Mouse (Mus musculus) CH12.LX (cell line): ENCODE measurements around the gene Arhgef10l. TPM values are rescaled to one million over a fixed set of nuclear protein-coding genes. Genes with fewer than 3 reads are reported as not detected.

ENCODE experiments used
- DNase-seq: peaks from one replicate; pipeline ENCODE4 v3.0.0-alpha.2; 2013; ENCODE audit errors: extremely low read depth
- H3K27ac ChIP-seq: 2 replicates; pipeline ENCODE4 v1.5.1; 2012; ENCODE audit warnings: low read depth, mild to moderate bottlenecking, control low read depth, moderate library complexity; ENCODE audit not compliant: insufficient read depth
- H3K27me3 ChIP-seq: replicated peaks from 2 replicates; pipeline ENCODE3; 2012; ENCODE audit warnings: inconsistent platforms
- H3K36me3 ChIP-seq, 2 experiments: replicated peaks in 1 of 2; 2 replicates each; pipeline versions ENCODE3 to v1.6.1; 2012; ENCODE audit warnings: inconsistent platforms in 1 of 2, low read length in 1 of 2, mild to moderate bottlenecking in 1 of 2, mixed read lengths in 1 of 2, moderate library complexity in 1 of 2; ENCODE audit not compliant: control insufficient read depth in 1 of 2, insufficient read depth in 1 of 2
- H3K4me1 ChIP-seq, 2 experiments: 2 replicates each; pipeline ENCODE4 v1.6.1; 2012; ENCODE audit warnings: inconsistent platforms in 1 of 2, moderate library complexity in 1 of 2; ENCODE audit not compliant: insufficient read depth in 2 of 2, control insufficient read depth in 1 of 2
- H3K4me2 ChIP-seq: 2 replicates; pipeline ENCODE4 v1.6.1; 2012; ENCODE audit warnings: low read depth, mild to moderate bottlenecking, control low read depth; ENCODE audit not compliant: poor library complexity, insufficient read depth, severe bottlenecking
- H3K4me3 ChIP-seq, 3 experiments: fragments of 150-350 bp in 1 of 3; sonication (generic) in 1 of 3; replicated peaks in 1 of 3; 2 replicates each; pipeline versions ENCODE3 to v1.5.1; 2011 to 2012; ENCODE audit warnings: low read depth in 2 of 3, low read length in 2 of 3, mild to moderate bottlenecking in 2 of 3, moderate library complexity in 2 of 3, control low read depth in 1 of 3, improper control_type of control experiment in 1 of 3, inconsistent platforms in 1 of 3, mixed read lengths in 1 of 3; ENCODE audit not compliant: poor library complexity in 1 of 3
- H3K79me2 ChIP-seq: replicated peaks from 2 replicates; pipeline ENCODE4 v1.6.1; 2012; ENCODE audit warnings: mild to moderate bottlenecking, moderate library complexity; ENCODE audit not compliant: control insufficient read depth, poor library complexity, insufficient read depth, severe bottlenecking; ENCODE audit errors: extremely low read depth
- H3K9ac ChIP-seq: 2 replicates; pipeline ENCODE4 v1.6.1; 2012; ENCODE audit warnings: low read depth, mild to moderate bottlenecking, control low read depth, moderate library complexity; ENCODE audit not compliant: insufficient read depth
- H3K9me3 ChIP-seq: replicated peaks from 2 replicates; pipeline ENCODE3; 2012; ENCODE audit warnings: low read length, inconsistent platforms, mixed read lengths
- BHLHE40 ChIP-seq: IDR thresholded peaks from 2 replicates; pipeline ENCODE4 v1.6.1; 2011; ENCODE audit warnings: mild to moderate bottlenecking, low read depth, low read length, improper control_type of control experiment
- CHD1 ChIP-seq: IDR thresholded peaks from 2 replicates; pipeline ENCODE4 v1.6.1; 2012; ENCODE audit warnings: low read depth, low read length, improper control_type of control experiment, inconsistent platforms
- CTCF ChIP-seq, 2 experiments: IDR thresholded peaks in 1 of 2; conservative IDR thresholded peaks in 1 of 2; 2 replicates each; pipeline ENCODE4 v1.5.1; 2011 to 2012; ENCODE audit warnings: low read depth in 2 of 2, low read length in 2 of 2, improper control_type of control experiment in 1 of 2, inconsistent platforms in 1 of 2, mild to moderate bottlenecking in 1 of 2, moderate library complexity in 1 of 2
- E2F4 ChIP-seq: IDR thresholded peaks from 2 replicates; pipeline ENCODE4 v1.6.1; 2011; ENCODE audit warnings: low read depth, low read length, improper control_type of control experiment; ENCODE audit not compliant: insufficient replicate concordance
- ETS1 ChIP-seq: conservative IDR thresholded peaks from 2 replicates; pipeline ENCODE4 v1.6.1; 2012; ENCODE audit warnings: low read depth, mild to moderate bottlenecking, inconsistent platforms, low read length, improper control_type of control experiment, moderate library complexity
- MAZ ChIP-seq: IDR thresholded peaks from 2 replicates; pipeline ENCODE4 v1.6.1; 2012; ENCODE audit warnings: low read depth, mild to moderate bottlenecking, inconsistent platforms, low read length, improper control_type of control experiment, moderate library complexity
- MXI1 ChIP-seq: IDR thresholded peaks from 2 replicates; pipeline ENCODE4 v1.6.1; 2011; ENCODE audit warnings: mild to moderate bottlenecking, low read depth, low read length, improper control_type of control experiment
- MYC ChIP-seq: IDR thresholded peaks from 2 replicates; pipeline ENCODE4 v1.6.1; 2011; ENCODE audit warnings: low read depth, mild to moderate bottlenecking, improper control_type of control experiment, low read length
- PAX5 ChIP-seq: IDR thresholded peaks from 2 replicates; pipeline ENCODE4 v1.6.1; 2012; ENCODE audit warnings: low read length, inconsistent platforms, mixed read lengths
- POLR2A ChIP-seq: IDR thresholded peaks from 2 replicates; pipeline ENCODE4 v1.6.1; 2011; ENCODE audit warnings: low read depth, mild to moderate bottlenecking, improper control_type of control experiment, low read length
- SIN3A ChIP-seq: IDR thresholded peaks from 2 replicates; pipeline ENCODE4 v1.6.1; 2012; ENCODE audit warnings: low read length, improper control_type of control experiment, inconsistent platforms
- SMC3 ChIP-seq: IDR thresholded peaks from 2 replicates; pipeline ENCODE4 v1.6.1; 2011; ENCODE audit warnings: low read depth, low read length, improper control_type of control experiment
- TCF12 ChIP-seq: IDR thresholded peaks from 2 replicates; pipeline ENCODE4 v1.6.1; 2014; ENCODE audit warnings: low read depth, mild to moderate bottlenecking, inconsistent platforms, low read length, improper control_type of control experiment
- USF2 ChIP-seq: conservative IDR thresholded peaks from 2 replicates; pipeline ENCODE4 v1.6.1; 2011; ENCODE audit warnings: low read depth, low read length, improper control_type of control experiment
- ZC3H11A ChIP-seq: IDR thresholded peaks from 2 replicates; pipeline ENCODE4 v1.6.1; 2012; ENCODE audit warnings: low read depth, mild to moderate bottlenecking, inconsistent platforms, low read length, improper control_type of control experiment
- ZNF384 ChIP-seq: IDR thresholded peaks from 2 replicates; pipeline ENCODE4 v1.6.1; 2012; ENCODE audit warnings: low read depth, low read length, improper control_type of control experiment, inconsistent platforms
- dilution Hi-C: fragments of 300-500 bp; cut with MboI; formaldehyde crosslinking; loops from 2 replicates; pipeline ENCODE4 v1.14.3; 2020; ENCODE audit warnings: low sequenced_read_pairs; ENCODE audit not compliant: extremely low pct_unique_long_range_greater_than_20kb, extremely low pct_ligation_motif_present
- in situ Hi-C: fragments of 300-500 bp; cut with MboI; formaldehyde crosslinking; loops from 3 replicates; pipeline ENCODE4 v1.14.3; 2019; ENCODE audit warnings: low sequenced_read_pairs, low pct_ligation_motif_present, low pct_unique_long_range_greater_than_20kb, mixed read lengths
- polyA plus RNA-seq: library from polyadenylated mRNA; unstranded; fragments of >175 nt; gene quantifications from 2 replicates; pipeline ENCODE4 v1.2.1, GENCODE M21; 2012; ENCODE audit warnings: low read depth; ENCODE audit not compliant: insufficient read length
- total RNA-seq, 2 experiments: library from RNA; depleted of rRNA; stranded (reverse); fragments of 300-350 nt in 1 of 2; fragments of >200 nt in 1 of 2; gene quantifications; 2 replicates each; pipeline ENCODE4 v1.2.3; 2012 to 2014

Gene Arhgef10l
- total and polyA plus RNA-seq, 3 experiments, result 4.5 to 15.8 (median 10.2) TPM

DNA sequence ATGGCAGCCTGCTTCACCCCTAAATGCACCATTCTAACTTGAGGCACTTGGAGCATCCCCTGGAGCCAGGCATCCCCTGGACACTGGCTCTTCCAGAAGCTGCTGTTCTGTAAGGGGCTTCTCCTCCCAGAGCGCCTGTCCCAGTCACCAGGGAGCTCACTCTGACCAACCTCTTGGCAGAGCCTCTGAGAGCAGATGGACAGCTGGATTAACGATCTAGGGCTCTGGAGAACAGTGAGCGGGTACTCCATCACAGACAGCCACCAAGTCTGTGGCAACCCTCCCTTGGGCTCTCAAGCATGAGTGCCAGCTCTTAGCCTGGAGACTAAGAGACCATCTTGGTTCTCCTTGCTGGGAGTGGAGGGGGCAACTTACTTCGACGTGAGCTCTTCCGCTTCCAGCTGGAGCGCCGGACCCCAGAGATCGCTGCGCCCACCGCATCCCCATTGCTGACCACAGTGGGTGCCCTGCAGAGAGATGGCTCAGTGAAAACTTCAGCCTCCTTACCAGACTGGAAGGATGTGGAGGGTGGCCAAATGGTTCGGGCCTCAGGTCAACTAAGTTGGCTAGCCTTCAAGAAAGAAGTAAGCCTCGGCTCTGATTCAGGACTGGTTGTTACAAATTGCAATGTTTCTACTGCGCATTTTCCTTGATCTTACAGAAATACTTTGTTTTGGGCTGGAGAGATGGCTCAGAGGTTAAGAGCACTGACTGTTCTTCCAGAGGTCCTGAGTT lies 71.9 kb downstream of the Arhgef10l start:
- Histone ChIP-seq H3K27ac (no peak overlapping the region), H3K79me2 (no peaks in the 10 kb centered on the region), H3K9ac (no peak overlapping the region), H3K4me2 (no peak overlapping the region), H3K4me3 (no peak overlapping the region), H3K27me3 (peaks cover 7% of the 10 kb centered on the region), H3K9me3 (peaks cover 20% of the 10 kb centered on the region), H3K36me3 (peaks cover 0 to under 1% of the 10 kb centered on the region in 2 experiments), H3K4me1 (peaks cover 0 to 25% of the 10 kb centered on the region in 2 experiments; a peak in 2 of 4 replicates)
- dilution Hi-C loops, result no loop called here
- in situ Hi-C loops, result loop anchor here (5.0 kb wide), 1 partner anchor 83 kb away; no protein-coding TSS in a partner anchor
- DNase-seq, result no peak
- TF ChIP-seq SIN3A (no peak), MYC (no peak), BHLHE40 (no peak), USF2 (no peak), ZC3H11A (no peak), SMC3 (no peak), CTCF (conservative IDR thresholded peaks at IDR 0.05 in 1 of 2, IDR thresholded peaks at IDR 0.05 in 1 of 2; ENCODE audit: low read depth in 2 of 2, low read length in 2 of 2) (no peak), PAX5 (no peak), ZNF384 (no peak), POLR2A (no peak)

DNA sequence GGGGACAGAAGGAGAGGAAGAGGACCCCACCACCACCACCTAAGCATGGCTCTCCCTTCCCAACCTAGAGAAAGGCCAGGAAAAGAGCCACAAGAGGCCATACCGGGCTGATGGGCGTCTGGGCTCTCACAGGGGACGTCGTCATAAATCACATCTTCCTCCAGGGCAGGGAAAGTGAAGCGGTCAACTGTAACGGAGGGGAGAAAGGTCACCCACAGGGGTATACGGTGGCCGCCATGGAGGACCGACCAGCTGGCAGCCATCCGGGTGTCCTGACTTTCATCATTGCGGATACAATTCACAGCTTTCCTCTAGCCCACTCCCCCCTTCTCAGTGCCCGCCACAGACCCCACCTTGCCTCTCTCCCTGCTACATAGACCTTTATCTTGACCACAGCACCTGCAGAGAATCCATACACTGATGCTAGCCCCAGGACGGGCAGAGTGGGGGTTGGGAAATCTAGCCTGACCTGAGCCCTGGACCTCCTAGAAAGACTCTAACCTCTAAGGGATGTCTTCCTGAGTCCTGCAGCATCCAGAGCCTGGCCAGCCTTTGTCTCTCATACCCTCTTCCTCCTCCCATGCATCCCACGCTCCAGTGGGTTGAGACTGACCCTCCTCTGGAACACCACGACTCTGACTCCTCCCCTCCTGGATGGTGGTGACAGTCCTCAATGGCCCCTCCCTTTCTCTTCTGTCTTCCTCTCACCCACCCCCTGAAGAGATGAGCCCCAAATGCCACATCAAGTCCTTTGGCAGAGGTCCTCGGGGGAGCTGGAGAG lies 72.6 kb downstream of the Arhgef10l start:
- Histone ChIP-seq H3K9ac (no peak overlapping the region), H3K79me2 (no peaks in the 10 kb centered on the region), H3K4me3 (no peak overlapping the region), H3K36me3 (peaks cover 0 to 5% of the 10 kb centered on the region in 2 experiments), H3K4me2 (no peak overlapping the region), H3K4me1 (peaks cover 0 to 33% of the 10 kb centered on the region in 2 experiments; a peak in 2 of 4 replicates), H3K27ac (no peak overlapping the region), H3K9me3 (peaks cover 19% of the 10 kb centered on the region), H3K27me3 (peaks cover 7% of the 10 kb centered on the region)
- in situ Hi-C loops, result loop anchor here (5.0 kb wide), 1 partner anchor 84 kb away; no protein-coding TSS in a partner anchor
- TF ChIP-seq ETS1 (no peak), MXI1 (no peak), TCF12 (no peak), MAZ (no peak), CTCF (conservative IDR thresholded peaks at IDR 0.05 in 1 of 2, IDR thresholded peaks at IDR 0.05 in 1 of 2; ENCODE audit: low read depth in 2 of 2, low read length in 2 of 2) (no peak), E2F4 (no peak), CHD1 (no peak)
- no peak for DNase-seq
- dilution Hi-C loops, result no loop called here
